Mouse (Mus musculus): Measurements from ENCODE around the gene Rph3a.
"Not testable (repeated sequence)": the region's sequence is repeated elsewhere in the genome, so short reads cannot be mapped to it uniquely, and the experiment has no call there.

DNA sequence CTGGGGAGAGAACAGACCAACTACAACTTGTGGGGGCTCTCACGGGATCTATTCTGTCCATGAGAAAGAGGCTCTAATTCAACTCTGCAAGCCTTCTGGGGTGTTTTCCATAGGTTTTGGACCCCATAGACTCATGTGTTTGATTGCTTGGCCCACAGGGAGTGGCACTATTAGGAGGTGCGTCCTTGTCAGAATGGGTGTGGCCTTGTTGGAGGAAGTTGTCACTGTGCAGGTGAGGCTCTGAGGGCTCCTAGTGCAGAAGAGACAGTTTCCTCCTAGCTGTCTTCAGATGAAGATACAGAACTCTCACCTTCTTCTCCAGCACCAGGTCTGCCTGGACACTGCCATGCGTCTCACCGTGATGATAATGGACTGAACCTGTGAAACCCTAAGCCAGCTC is 85.4 kb downstream of the Rph3a start:
- not testable (repeated sequence) for TF ChIP-seq TAL1, GATA1 (IDR thresholded peaks at IDR 0.05; ENCODE audit: low read length)

All from erythroblast, embryonic 14.5 days (primary cell).